Mouse (Mus musculus) B cell, adult 2 months (primary cell): ENCODE data around the gene Lgals2.
"Not testable (repeated sequence)": the region's sequence is repeated elsewhere in the genome, so short reads cannot be mapped to it uniquely, and the experiment has no call there.

ENCODE experiments used
- DNase-seq, 2 experiments: peaks; one replicate each; pipeline ENCODE4 v3.0.0; 2022

The Lgals2 gene

DNA sequence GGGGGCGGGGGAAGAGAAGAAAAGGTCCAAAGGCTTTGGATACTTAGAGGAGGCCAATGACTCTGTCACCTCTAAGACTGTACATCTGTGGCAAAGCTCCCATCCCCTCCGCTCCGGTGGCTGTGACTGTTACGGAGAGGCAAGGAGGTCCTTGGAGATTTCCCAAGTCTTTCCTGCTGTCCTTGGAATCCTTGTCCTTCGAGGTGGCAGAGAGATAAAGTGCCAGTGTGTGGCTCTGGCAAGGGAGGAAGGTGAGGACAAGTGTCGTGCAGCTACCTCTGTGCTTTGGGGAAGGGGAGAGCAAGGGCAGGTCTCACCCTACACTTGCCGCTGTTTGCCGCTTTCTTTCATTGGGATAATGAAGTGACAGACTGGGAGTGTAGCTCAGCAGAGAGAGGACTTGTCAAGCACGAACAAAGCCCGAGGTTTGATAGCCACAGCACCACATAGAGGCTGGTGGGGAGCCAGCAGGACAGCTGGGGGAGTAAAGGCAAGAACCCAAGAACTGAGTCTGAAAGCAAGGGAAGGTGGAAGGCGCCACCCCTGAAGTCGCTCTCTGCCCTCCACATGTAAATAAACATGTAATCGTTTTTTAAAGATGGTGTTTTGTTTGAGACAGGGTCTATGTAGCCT lies 18.6 kb upstream of the Lgals2 start:
- DNase-seq = no peak

DNA sequence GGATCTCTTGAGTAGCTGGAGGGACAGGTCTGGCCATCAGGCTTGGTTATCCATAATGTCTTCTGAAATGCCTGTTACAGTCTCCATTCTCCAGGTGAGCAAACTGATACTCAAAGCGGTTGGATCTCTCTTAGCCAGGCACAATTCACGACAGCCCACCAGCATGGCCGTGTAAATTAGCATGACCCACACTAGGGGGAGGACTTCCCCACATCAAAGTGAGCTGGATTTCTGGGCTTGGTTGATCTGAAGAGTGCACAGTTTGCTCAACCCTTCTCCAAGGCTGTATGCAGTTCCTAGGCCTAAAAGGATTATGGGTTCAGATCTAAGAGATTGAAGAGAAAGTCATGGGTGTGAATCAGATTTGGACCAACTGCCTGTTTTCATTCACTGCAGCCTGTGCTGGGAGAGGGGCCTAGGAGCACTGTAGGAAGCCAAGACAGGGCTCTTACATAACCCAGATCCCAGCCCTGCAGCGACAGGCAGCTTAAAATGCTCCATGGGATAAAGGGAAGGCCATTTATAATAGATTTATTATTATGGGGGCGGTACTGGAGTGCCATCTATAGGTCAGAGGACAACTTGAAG lies 16.8 kb upstream of the Lgals2 start:
- no peak for DNase-seq

DNA sequence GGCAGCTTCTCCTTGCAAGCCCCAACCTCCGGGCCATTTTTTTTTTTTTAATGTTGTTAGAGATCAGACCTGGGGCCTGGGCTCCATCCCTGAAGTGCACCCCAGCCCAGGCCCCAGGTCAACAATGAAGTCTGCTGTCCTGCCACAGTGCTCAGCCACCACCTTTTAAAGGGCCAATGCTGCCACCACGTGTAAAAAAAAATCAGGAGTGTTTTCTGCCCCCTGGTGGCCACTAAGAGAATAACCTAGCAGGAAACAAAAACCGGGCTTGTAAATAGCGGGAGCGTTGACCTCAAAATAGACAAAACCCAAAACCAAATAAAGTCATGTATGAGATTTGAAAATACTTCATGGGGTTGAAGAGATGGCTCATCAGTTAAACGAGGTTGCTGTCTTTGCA lies 14.4 kb upstream of the Lgals2 start:
- peak; percentile 69 to 70 for DNase-seq

DNA sequence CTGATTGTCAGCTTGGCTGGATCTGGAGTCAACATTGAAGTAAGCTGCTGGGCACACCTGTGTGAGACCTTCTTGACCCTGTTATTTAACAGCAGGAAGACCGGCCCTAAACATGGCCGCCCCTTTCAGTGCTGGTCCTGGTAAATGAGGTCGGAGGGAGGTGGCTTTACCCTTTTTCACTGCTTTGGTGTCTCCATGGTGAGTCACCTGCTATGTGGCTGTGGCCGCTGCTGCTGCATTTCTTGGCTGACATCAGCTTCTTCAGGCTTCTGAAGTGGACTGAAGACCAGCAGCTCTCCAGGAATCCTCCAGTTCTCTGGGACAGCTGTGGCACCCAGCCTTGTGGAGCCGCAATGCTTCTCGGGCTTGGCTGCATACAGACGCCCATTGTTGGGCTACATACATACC lies 13.5 kb upstream of the Lgals2 start:
- no peak for DNase-seq

DNA sequence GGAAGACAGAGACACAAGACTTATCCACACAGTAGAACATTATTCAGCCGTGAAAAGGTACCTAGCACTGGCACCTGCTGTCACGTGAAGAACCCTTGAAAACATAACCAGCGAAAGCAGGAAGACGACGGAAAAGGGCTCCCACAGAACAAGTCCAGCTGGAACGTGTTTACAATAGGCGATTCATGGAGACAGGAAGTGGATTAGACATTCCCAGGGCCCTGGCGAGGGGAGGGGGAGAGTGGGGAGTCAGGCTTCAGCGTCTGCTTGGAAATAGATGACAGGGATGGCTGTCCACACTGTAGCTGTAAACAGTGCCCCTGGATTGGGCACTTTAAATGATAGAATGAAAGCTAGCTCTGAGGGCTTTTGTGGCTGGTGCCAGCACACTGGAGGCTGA lies 13.1 kb upstream of the Lgals2 start:
- DNase-seq = no peak

DNA sequence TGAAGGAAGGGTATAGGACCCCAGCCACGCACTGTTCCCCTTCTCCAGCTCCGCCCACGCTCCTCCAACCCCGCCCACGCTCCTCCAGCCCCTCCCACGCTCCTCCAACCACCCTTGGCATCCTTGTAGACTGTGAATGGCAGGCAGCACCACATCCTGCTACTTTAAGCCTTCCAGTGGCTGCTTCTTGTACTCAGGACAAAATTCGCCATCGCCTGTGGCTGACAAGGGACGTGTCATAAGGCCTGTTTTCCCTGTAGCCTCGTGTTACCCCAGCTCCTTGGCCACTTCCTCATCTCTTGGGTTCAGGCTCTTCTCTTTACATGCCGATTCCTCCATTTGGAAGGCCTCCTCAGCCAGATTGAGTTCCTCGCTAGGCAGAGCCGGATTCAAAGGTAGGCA lies 8.5 kb upstream of the Lgals2 start:
- no peak for DNase-seq

DNA sequence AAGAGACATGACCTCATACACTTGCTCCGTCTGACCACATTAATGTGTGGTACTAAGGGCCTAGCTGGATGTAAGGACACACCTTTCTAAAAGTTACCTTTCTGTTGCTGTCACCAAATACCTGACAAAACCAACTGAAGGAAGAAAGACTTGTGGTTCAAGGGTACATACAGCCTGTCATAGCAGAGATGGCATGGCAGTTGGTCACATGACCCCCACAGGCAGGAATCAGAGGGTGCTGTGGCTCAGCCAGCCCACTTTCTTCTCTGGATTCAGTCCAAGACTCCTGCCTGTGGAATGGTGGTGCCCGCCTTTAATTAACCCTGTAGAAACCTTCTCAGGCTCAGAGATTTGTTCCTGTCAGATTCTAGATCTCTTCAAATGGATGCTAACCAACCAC lies 7.8 kb upstream of the Lgals2 start:
- no peak for DNase-seq

DNA sequence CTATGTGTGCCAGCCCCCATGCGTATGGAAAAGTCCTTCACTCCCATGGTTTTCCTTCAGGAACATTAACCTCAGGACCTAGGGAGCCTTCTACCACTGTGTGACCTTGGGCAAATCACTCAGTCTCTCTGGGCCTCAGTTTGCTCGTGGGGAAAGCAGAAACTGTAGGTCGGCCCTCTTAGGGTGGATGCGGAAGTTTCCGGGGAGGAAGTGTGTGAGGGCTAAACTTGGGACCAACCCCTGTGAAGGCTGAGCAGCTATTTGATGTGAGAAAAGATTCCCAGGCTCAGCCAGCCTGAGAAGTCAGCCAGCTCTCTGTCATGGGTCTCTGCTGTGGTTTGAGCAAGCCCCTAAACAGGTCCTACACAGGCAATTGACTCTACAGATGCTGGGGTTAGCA lies 7.0 kb upstream of the Lgals2 start:
- no peak for DNase-seq

DNA sequence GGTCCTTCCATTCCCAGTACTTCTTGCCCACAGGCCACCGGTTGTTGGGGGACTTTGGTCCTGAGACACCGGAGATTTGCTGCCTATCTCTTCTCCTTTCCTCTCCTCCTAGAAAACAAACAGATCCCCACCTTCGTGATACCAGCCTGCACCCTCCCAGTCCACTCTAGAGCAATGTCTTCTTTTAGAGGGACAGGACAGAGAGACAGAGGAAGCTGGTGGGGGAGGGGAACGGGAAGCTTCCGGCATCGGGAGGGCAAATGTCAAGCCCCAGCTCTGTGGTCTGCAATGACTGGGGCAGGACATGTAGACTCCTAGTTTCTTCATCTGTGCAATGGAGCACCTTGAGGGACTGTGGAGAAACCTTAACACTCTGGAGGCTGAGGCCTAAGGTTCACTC lies 4.4 kb upstream of the Lgals2 start:
- no peak for DNase-seq

DNA sequence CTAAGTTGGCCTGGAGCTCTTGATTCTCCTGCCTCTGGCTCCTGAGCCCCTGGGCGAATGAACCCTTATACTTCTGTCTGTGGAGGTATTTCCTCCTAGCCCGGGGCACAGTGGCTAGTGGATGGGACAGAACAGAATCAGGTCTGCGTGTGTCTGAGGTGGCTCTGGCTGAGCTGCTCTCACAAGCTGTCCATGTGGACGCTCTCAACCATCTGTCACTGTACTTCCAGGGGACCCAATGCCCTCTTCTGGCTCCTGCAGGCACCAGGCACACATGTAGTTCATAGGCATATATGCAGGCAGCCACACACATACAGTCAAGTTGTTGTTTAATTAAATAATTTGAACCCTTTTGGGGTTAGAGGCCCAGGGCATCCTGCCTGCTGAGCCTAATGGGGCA lies 4.0 kb upstream of the Lgals2 start:
- no peak for DNase-seq

DNA sequence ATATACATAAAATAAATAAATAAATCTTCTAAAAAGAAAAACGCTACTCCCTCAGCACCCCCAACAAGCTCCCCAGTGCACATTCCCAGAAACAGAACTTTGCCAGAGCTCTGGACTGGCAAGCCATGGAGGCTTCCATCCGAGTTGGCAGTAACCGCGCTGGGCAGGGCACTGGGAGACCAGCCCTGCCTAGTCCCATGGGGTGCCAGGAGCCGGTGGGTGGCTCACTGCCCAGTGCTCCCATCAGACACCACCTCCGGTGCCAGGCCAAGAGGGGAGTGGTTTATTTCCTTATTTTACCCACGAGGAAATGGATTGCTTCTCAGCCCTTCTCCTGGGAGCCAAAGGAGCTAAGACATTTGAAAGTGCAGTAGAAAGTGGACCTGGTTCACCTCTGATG lies 1.7 kb upstream of the Lgals2 start:
- no peak for DNase-seq

DNA sequence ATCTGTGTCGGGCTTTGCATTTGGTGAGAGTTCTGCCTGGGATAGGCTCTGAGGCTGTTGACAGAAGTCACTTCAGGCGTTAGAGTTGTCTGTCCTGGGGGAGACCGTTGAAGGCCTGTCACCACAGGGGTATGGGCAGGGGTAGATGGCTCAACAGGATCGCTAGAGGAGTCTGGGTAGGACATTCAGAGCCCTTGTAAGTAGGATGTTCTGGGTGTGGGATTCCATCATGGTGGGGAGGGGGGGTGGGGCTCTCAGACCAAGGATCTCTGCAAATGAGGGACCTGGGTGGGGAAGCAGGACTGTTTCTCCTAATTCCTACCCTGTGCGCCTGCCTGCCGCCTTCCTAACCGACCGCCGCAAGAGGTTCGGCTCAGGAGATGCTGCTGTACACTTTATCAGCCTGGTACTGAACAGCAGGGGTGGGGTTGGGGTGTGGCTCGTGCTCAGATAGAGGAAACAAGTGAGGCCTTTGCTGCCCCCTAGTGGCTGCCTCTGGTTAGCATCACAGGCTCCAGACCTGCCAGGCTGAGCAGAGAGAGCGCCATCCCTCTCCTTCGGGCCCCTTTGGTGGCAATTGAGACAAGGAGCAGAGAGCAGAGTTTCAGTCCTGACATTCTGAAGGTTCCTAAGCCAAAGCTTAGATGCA lies 3.7 kb downstream of the Lgals2 start:
- DNase-seq = peak; percentile 94 to 95

DNA sequence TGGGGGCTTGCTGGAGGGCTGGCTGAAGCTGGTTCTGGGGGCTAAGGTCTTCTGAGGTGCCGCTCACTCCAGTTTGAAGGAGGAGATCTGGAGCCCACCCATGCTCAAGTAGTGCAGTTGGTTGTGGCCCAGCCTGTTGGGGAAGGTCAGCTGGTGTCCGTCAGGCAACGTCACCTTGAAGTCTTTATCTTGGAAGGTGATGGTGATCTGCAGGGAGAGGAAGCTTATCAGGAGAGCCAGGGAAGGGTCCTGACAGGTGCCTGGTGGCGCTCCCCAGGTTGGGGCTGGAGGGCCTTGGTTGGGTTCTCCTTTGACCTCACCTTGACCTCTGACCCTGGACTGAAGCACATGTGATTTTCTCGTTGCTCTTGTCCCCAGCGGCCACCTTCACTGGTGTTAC lies 4.4 kb downstream of the Lgals2 start:
- no peak for DNase-seq

DNA sequence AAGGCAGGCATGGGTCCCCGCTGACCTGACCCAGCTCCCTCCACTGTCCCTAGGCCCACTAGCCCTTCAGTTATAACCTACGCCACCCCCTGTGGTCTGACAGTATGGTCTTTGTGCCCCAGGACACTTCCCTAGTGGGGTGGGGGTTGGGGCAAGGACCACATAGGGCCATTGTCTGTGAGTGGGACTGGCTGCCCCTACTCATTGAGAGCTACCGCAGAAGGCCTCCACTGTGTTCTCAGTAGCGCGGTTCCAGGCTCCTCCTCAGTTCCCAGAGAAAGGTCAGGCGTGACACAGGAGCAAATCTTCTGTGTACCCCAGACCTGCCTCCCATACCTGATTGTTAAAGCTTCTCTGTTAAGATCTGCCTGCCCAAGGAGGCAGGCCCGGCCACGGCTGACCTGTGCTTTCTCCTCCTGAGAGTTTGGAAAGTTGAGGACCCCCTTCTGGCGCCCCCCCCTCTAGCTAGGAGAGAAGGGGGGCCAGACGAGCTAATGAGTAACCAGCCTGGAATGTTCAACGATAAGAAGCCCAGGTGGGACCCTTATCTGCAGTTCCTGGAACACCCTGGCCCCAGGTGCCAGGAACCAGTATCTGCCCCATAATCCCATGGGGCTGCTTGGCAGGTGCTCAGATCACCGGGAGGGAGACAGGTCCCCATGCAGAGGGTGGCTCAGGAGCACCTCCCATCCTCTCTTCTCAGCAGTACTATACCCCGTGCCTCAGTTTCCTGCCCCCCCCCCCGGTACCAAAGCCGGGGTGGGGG lies 5.1 kb downstream of the Lgals2 start:
- DNase-seq = no peak

DNA sequence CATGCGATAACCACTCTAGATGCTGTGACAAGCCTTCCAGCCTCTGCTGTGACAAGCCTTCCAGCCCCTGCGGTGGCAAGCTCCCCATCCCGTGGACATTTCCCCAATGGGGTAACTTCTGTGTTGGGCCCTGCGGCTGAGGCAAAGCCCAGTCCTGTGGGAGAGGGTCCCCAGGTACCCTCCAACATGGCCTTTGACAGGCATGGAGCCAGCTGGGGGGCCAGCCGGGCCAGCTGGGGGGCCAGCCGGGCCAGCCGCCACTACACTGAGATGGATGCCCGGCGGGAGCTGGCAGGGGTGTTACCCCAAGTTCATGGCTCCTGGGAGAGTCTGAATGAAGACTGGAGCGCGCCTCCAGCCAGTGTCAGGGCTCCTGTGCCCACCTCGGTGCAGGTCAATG lies 5.8 kb downstream of the Lgals2 start:
- DNase-seq = no peak

DNA sequence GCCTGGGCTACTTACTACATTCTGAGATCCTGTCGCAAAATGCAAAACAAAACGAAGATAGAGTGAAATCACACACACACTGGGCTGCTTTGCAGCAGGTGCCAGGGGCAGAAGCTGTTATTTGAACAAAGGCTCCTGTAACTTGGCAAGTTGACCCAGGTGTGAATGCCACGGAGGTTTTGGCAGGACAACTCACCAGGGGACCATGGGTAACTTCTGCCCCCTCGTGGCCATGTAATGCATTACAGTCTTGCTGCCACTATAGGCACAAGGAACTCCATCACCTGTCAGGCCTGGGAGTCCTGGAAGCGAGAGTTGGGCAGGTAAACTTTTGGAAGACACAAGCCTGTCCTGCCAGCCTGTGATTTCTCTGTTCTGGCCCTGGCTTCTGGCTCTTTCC lies 6.9 kb downstream of the Lgals2 start:
- DNase-seq = peak; percentile 88 to 89

DNA sequence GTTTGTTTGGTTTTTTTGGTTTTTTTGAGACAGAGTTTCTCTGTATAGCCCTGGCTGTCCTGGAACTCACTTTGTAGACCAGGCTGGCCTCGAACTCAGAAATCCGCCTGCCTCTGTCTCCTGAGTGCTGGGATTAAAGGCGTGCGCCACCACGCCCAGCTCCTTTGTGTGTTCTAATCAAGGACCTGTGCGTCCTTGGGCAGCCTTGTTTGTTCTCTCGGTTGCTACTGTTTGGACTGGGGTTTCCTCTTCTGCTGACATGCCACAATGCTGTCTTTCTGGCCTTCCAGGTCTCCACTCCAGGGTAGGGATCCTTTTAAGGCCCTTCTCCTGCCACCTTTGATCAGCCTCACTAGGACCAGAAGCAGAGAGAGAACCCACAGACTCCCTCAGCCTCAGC lies 8.5 kb downstream of the Lgals2 start:
- DNase-seq = not testable (repeated sequence)

DNA sequence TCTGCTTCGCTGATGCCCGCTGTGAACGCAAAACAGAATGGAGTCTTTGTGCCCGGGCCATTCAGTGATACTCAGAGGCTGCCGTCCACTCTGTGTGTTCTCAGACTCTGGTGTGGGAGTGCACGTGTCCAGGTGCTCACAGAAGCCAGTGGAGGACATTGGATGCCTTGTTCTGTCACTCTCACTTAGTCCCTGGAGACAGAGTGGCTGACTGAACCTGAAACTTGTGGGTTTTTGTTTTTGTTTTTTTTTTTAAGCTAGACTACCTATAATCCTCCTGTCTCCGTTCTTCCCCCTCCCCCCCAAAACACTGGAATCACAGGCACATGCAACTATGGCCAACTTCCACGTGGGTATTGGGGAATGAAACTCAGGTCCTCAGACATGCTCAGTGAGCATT lies 9.0 kb downstream of the Lgals2 start:
- no peak for DNase-seq

DNA sequence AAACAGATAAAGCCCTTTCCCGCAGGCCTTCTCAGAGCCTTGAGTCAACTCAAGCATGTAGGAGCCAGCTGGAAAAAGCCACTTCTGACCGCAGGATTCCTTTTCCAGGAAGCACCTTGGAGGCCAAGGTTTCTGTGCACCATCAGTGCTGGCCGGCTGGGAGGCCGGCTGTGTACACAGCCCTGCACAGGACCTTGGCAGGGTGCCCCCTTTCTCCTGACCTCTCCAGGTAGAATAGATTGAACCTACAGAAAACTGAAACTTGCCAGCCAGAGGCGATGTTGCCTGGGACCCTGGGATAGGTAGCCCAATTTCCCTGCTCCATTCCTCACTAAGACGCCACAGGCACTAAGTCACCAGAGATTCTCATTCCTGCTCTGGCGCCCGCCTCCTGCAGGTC lies 9.5 kb downstream of the Lgals2 start:
- DNase-seq = no peak

DNA sequence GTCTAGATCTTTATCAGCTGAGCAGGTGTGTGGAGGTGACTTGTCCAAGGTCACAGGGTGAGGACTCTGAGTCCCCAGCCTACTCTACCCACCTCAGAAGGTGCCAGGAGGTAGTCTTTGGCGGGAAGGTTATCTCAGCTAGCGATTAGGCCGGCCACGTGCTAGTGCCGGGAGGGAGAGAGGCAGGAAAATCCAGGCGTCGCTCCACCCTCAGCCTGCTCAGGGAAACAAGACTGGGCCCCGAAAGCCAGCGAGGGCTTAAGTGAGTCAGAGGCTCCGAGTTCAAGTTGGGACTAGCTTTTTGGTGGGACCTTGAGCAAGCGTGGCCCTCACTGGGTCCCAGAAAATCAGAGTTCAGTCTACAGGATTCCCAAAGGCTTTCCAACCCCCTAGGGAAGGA lies 10.0 kb downstream of the Lgals2 start:
- no peak for DNase-seq

DNA sequence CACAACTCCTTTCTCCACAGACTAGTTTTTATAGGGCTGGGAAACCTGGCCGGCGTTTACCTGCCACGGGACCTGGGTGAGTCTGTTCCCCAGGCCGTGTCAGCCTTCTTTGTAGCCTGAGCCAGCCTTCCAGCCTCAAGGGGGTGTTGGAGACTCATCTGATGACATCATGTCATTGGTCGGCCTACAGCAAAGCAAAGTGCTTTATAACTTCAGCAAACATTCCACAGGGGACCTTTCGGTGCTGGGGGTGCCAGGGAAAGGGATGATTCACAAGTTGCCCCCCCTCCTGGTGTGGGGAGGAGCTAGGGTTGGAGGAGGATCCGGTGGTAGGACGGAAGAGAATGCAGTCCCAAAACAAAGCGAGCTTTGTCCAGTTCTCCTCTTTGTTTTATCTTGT lies 10.5 kb downstream of the Lgals2 start:
- DNase-seq = no peak

DNA sequence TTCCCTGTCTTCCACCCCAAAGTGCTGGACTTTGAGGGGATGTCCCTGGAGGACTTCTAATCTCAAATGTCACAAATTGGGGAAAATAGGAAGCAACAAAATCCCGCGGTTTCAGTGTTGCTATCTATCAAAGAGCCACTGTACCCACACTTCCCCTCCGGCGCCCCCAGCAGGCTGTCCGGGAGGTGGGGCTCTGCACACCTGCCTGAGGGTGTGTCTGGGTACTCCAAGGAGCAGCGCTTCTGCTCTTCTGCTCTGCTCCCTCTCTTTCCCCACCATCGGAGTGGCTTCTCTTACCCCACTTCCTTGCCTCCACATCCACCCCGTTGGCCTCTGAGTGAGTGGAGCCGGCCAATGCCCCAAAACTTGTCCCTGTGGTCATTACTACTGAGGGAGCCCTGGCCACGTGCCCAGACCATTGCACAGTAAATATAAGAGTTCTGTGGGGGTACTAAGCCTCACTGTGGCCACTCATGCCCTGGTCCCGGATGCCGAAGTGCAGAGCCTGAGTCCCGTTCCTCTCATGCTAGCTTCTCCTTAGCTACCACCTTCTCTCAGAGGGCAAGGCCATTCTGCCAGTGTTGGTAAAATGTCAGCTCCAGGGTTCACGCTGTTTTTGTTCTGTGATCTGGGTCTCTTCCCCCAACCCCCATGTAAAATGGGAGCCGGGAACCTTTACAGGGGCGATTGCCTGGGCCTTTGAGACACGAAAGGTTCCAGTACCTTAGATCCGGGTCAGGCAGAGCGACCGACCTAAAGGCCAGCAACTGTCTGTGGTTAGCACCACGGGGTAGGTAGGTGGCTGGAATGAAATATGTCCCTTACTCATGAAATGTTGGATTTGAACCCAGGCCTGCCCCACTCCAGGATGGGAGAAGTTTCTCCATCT lies 11.5 kb downstream of the Lgals2 start:
- DNase-seq = peak; percentile 29 to 41
